Mouse (Mus musculus): ENCODE measurements at regions not wholly inside any gene's neighbourhood (a gene's known extent, or its start where the extent isn't known, plus 50 kb on each side); places are given as distances from the start of the nearest gene placed in this dataset.

DNA sequence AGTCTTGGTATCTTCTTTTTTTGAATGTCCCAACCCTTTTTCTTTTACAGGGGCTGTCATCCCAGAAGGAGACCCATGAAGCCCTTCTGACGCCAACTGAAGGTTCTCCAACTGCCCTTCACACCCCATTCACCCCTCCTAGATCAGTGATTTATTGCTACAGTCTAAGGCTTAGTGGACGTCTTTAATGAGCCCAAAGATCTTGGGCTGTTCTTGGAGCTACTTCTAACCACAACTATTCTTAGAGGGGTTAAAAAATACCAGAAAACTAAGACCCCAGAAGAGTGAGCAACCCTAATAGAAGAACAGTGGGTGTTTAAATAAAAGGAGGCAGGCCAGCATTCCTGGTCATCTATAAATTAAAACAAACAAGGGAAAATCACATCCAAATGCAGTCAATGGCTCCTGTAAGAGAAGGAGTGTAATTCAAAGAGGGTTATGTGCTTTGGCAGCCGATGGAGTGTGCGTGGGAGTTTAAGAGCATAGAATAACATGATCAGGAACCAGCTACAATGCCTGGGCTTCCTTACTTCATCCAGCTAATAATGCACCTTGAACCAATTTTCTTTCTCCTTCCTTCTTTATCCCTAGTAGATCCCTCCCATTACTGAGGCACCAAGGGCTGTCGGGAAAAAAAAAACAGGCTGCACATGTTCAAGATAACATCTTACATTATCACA lies 113.3 kb downstream of the Qpct start:
- DNase-seq (ENCODE audit: low spot score), result no peak

DNA sequence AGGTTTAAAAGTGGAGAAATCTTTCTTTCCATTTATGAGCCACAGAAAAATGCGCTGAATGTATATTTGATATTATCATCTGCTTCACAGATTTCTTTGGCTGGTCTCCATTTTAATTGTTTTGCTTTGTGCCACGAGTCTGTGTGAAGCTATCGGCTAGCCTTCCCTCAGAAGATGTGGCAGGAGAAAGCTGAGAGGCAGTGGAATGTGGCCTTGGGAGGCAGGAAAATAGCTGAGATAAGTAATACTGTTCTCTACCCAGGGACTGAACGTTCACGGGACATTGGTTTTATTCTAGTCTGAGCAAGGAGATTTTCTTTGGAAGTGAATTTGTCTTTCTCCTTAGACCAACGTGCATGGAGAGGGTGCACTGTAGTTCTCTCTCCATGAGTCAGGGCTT lies 112.3 kb downstream of the Qpct start:
- DNase-seq (ENCODE audit: low spot score), result no peak

DNA sequence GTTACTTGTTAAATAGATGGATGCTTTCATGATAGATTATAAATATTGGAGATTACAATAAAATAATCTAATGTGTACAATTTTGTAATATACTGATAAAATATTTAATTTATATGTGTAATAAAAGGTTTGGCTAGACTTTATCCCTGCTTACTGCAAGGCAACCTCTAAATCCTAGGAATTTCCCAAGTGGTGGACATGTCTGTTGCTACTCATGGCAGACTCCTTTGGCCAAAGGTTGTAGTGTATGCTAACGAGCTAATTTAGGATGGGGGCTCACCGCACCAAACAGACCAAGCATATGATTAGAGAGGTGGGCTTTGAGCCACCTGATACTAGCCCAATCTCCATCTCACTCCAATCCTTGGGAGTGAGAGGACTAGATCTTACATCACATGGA lies 102.4 kb downstream of the Qpct start:
- no peak for DNase-seq (ENCODE audit: low spot score)

DNA sequence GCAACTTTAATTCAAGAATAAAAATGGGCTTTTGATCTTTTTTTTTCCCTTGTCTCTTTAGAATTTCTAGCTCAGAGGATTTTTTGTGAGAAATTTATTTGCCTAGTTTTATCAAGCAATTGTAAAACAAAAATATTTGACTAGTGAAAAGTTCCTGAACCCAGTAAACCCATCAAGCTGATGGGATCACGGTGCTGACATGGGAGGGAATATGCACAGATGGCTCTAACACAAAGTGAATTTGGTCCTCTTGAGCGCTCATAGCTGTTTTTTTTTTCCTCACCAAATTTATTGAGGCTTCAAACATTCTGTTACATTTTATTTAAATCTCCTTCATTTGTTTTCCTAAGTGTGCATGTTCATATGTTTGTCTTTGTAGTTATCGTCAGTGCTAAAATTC lies 101.1 kb downstream of the Qpct start:
- no peak for DNase-seq (ENCODE audit: low spot score)

DNA sequence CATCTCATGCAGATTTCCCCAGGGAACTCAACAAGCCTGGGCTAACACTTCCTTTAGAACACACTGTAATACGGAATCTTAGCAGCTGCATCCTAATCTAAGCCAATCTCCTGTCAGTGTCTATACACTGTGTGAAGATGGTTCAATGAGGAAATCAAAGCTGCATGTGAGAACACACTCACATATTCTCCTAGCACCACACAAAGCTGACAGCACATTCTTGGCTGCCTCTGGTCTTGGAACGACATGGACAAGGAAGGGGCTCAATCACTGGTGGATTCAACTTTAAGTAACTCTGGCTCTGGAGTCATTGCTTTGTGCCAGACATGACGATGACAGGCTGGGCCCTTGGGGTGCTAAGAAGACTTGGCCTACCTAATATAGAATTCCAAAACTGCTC lies 96.2 kb downstream of the Qpct start:
- no peak for DNase-seq (ENCODE audit: low spot score)

DNA sequence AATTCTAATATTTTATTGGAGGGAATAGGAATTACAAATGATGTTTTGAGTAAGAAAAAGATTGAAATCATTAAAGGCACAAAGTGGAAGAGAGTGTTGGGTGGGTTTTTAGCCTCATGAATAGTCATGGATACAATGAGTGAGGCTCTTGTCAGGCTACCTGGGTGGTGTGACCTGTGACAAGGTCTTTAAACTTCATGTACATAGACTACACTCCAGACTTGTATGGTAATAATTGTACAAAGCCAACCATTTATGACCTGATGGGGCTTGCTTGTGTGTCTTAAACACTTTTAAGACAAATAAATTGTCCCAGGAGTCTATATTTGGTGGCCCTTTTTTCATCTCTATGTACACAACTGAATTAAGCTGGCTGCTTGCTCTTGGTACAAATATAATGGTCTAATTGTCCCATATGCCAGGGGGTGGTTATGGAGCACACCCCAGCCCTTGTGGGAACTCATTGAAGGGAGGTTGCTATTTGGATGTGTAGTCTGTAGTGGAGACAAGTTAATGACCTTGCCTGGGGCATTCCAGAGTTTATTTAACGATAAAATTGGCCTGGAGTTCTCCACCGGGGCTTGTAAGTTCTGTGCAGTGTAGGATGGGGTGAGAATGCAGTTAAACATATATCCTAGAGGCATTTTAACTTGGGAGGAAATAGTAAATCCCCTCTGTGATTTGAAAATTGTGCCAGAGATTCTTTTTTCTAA lies 93.4 kb downstream of the Qpct start:
- no peak for DNase-seq (ENCODE audit: low spot score)

DNA sequence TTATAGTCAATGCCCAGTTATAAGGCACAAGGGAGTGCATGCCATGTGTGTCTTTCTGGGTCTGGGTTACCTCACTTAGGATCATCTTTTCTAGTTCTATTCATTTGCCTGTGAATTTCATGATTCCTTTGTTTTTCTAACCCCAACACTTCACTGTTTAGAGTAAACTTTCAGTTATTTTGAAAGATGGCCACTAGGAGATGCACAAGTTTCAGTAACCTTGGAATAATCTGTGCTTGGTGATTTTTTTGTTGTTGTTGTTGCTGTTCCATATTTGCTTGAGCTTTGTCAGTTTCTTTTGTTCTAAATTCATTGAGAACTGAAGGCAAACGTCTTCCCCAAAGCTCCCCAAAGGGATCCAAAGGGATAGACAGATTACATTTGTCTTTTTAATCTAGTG lies 91.3 kb downstream of the Qpct start:
- DNase-seq (ENCODE audit: low spot score), result no peak
